Mouse (Mus musculus): ENCODE measurements around the gene Atf7. TPM values are rescaled to one million over a fixed set of nuclear protein-coding genes. Genes with fewer than 3 reads are reported as not detected.
A peak's percentile ranks its signal among the peaks of the same experiment; 100 is the strongest.

The Atf7 gene
- total RNA-seq (2021) (10 to 100 TPM; 49.9 TPM), polyA plus RNA-seq (2012; rRNA removed) (77.6 and 122 TPM in 2 replicates)
- long read RNA-seq, full-length matches to known transcripts: 3 of 4 reads
- long read RNA-seq, partial matches to known transcripts: 1 of 4 reads
- long read RNA-seq, other reads (novel, unspliced or antisense): 0 of 4 reads

GRCm38 (mm10) chr15:102624970-102625686 is at the start of gene Atf7, which contains the start of gene Gm28047:
Gene Atf7 (minus strand): TSS chr15:102625464.
Gene Gm28047 (minus strand): TSS chr15:102625067.
- Histone ChIP-seq H3K9ac (ENCODE audit: low read depth, low read length) (peak within 1 kb of the TSS; percentile 91), H3K4me3 (peak within 1 kb of the TSS; percentile 68), H3K27ac (peak within 1 kb of the TSS; percentile 99), H3K36me3 (ENCODE audit: control insufficient read depth, insufficient read depth, low read length) (peaks cover 17% of the 10 kb centered on the region), H3K79me2 (replicated peaks; ENCODE audit: control insufficient read depth, insufficient read depth, low read length) (peaks cover 7% of the 10 kb centered on the region), H3K27me3 (ENCODE audit: control insufficient read depth, insufficient read depth, low read length) (no peaks in the 10 kb centered on the region), H3K4me1 (ENCODE audit: control insufficient read depth, insufficient read depth, low read length) (peaks cover 8% of the 10 kb centered on the region)
- under 1% methylated on average over 49 of the region's 51 CpGs for WGBS
- intact Hi-C loops (cut with DNase I): loop anchor here (2.0 to 5.0 kb wide), 3 partner anchors 46 to 97 kb away; partner anchors contain the start of gene Calcoco1
- DNase-seq: peak; percentile 100
- TF ChIP-seq EP300 (IDR thresholded peaks at IDR 0.05; ENCODE audit: insufficient read depth, low read depth, low read length) (no peak), POLR2A (IDR thresholded peaks at IDR 0.05; ENCODE audit: insufficient read depth, low read depth, low read length) (peak; percentile 82)

- H3K27me3 ChIP-seq (ENCODE audit: control insufficient read depth, insufficient read depth, low read length): no peaks in the 10 kb centered on the region
- no peak overlapping the region for H3K9ac ChIP-seq (ENCODE audit: low read depth, low read length)
- H3K4me1 ChIP-seq (ENCODE audit: control insufficient read depth, insufficient read depth, low read length): peaks cover 3% of the 10 kb centered on the region
- peak overlapping the region; percentile 52 for H3K4me3 ChIP-seq
- intact Hi-C loops (cut with DNase I): loop anchor here (5.0 to 10.0 kb wide), 2 partner anchors 81 to 599 kb away; partner anchors contain the start of gene Eif4b
- H3K79me2 ChIP-seq (replicated peaks; ENCODE audit: control insufficient read depth, insufficient read depth, low read length): peaks cover 5% of the 10 kb centered on the region
- WGBS: 8% methylated on average over 10 of the region's 10 CpGs
- TF ChIP-seq EP300 (IDR thresholded peaks at IDR 0.05; ENCODE audit: insufficient read depth, low read depth, low read length): 0 out of 2 replicates have a peak, but pooled peaks have one; percentile 13
- no peak for TF ChIP-seq CTCF (IDR thresholded peaks at IDR 0.05)
- peak; percentile 80 for TF ChIP-seq POLR2A (IDR thresholded peaks at IDR 0.05; ENCODE audit: insufficient read depth, low read depth, low read length)
- H3K27ac ChIP-seq: peak overlapping the region; percentile 97
- DNase-seq: peak; percentile 55 to 74
- no peaks in the 10 kb centered on the region; the same call in 1 of the 2 replicates for H3K36me3 ChIP-seq (ENCODE audit: control insufficient read depth, insufficient read depth, low read length)
These were observed 48.3 kb upstream of the Atf7 start for GRCm38 (mm10) chr15:102673548-102673947.

DNA sequence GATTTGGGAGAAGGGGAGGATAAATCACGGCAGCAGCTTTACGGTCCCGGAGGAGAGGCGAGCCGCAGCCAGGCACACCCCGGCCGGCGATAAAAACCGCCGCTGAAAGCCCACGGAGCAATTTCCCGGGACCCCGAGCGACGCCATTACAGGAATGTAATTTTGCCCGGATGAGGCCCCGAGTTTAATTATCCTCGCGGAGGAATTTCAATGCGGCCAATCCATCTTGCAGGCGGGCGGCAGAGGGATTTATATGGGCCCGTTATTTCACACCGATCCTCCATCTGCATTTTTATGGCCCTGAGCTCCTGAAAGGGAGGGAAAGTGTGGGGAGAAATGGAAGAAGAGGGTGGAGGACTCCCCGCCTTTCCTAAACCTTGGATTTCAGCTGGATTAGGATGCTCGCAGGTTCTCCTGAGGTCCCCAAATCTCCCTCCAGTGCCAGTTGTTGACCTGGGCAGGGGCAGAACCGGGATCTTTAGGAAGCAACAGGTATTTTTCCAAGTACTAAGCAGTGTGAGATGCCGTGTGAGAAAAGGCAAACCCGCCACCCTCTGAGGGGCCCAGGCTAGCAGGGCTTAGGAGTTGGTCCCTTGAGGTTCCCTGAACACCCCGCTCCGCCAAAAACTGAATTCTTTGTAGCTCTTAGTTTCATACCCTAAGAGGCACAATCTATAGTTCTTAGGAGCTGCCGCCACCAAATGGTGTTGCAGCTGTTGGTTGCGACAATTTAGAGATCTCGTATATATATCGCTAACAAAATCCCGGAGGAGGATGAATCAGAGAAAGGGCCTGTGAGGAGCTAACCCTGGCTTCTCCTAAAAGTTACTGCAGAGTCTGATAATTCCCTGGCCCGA is 47.2 kb upstream of the Atf7 start, which contains the start of gene Atp5g2:
Atp5g2 (minus strand) TSS at position 138 of the 857 bp plus-strand sequence.
- Histone ChIP-seq H3K4me3 (peak within 1 kb of the TSS; percentile 52), H3K79me2 (replicated peaks; ENCODE audit: control insufficient read depth, insufficient read depth, low read length) (peaks cover 5% of the 10 kb centered on the region), H3K4me1 (ENCODE audit: control insufficient read depth, insufficient read depth, low read length) (peaks cover 3% of the 10 kb centered on the region), H3K9ac (ENCODE audit: low read depth, low read length) (peak within 1 kb of the TSS; percentile 91), H3K27me3 (ENCODE audit: control insufficient read depth, insufficient read depth, low read length) (no peaks in the 10 kb centered on the region), H3K36me3 (ENCODE audit: control insufficient read depth, insufficient read depth, low read length) (no peaks in the 10 kb centered on the region; the same call in 1 of the 2 replicates), H3K27ac (peak within 1 kb of the TSS; percentile 97)
- DNase-seq: peak; percentile 56 to 69
- WGBS: 6% methylated on average over 37 of the region's 37 CpGs
- TF ChIP-seq POLR2A (IDR thresholded peaks at IDR 0.05; ENCODE audit: insufficient read depth, low read depth, low read length) (peak; percentile 34; the same call in 1 of the 2 replicates), CTCF (IDR thresholded peaks at IDR 0.05) (no peak), EP300 (IDR thresholded peaks at IDR 0.05; ENCODE audit: insufficient read depth, low read depth, low read length) (no peak)
- intact Hi-C loops (cut with DNase I): loop anchor here (5.0 to 10.0 kb wide), 2 partner anchors 80 to 598 kb away; partner anchors contain the start of gene Eif4b

- Histone ChIP-seq H3K27me3 (ENCODE audit: control insufficient read depth, insufficient read depth, low read length) (no peaks in the 10 kb centered on the region), H3K4me3 (peak overlapping the region; percentile 52), H3K4me1 (ENCODE audit: control insufficient read depth, insufficient read depth, low read length) (peaks cover 3% of the 10 kb centered on the region), H3K79me2 (replicated peaks; ENCODE audit: control insufficient read depth, insufficient read depth, low read length) (peaks cover 5% of the 10 kb centered on the region), H3K9ac (ENCODE audit: low read depth, low read length) (peak overlapping the region; percentile 91), H3K27ac (peak overlapping the region; percentile 97), H3K36me3 (ENCODE audit: control insufficient read depth, insufficient read depth, low read length) (no peaks in the 10 kb centered on the region; the same call in 1 of the 2 replicates)
- under 1% methylated on average over 34 of the region's 34 CpGs for WGBS
- intact Hi-C loops (cut with DNase I): loop anchor here (2.0 to 10.0 kb wide), 3 partner anchors 47 to 597 kb away; partner anchors contain the start of genes Atf7, Eif4b and Gm28047
- DNase-seq: peak; percentile 91
- TF ChIP-seq POLR2A (IDR thresholded peaks at IDR 0.05; ENCODE audit: insufficient read depth, low read depth, low read length) (peak; percentile 95), EP300 (IDR thresholded peaks at IDR 0.05; ENCODE audit: insufficient read depth, low read depth, low read length) (no peak)
These were observed 46.5 kb upstream of the Atf7 start for GRCm38 (mm10) chr15:102671721-102672214.

All from heart, adult 2 months (tissue).